Mouse (Mus musculus): Measurements from ENCODE around the gene Rplp1. TPM values are rescaled to one million over a fixed set of nuclear protein-coding genes. Genes with fewer than 3 reads are reported as not detected.

Gene Rplp1
- polyA plus RNA-seq, 1 experiment, result 1,808 TPM

DNA sequence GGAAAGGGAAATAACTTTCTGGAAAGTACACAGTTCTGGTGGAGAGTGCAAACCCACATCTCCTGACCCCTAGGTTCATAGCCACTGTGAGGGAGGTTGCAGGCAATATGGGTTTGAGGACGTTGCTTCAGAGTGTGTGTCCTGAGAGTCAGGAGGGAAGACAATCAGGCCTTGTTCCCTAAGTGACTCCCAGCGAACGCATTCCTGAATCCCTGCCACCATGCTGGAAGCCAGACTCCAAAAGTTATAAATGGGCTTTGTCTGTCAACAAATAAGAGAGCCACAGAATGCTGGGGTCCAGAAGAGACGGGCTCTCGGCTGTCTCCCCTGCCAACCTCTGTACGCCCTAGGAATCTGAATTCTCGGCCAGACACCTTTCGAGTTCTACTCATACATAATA lies 24.5 kb downstream of the Rplp1 start:
- no peak overlapping the region for H3K27ac ChIP-seq (ENCODE audit: control insufficient read depth, insufficient read depth, low read depth, low read length)

DNA sequence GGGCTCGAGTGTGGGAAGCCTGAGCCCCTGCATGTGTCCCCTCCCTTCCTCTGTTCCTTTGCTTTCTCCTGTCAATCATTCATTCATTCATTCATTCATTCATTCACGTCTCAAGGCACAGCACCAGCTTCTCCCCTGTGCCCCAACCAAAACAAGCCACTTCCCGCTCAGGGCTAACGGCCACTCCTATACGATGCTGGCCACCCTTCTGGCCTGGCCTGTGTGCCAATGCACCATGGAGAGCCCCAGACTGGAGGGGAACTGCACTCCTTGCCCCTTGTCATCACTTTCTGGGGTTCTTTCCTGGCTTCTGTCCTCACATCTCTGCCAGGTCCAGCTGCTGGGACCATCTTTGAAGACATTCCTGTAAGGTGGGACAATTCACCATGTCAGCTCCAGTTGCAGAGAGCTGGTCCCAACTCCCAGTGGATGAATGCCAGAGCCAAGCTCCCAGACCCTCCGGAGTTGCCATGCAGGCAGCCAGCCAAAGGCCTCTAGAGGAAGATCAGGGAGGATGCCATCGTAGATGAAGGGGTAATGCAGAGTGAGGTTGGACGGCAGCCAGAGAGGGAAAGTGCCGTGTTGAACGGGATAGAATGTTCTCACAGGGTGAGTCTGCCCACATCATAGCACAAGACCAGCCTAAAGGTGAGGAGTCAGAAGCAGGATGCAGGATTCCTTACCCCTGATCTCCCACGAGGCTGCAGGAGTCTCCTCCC lies 26.5 kb downstream of the Rplp1 start:
- no peak overlapping the region for H3K4me3 ChIP-seq (ENCODE audit: control insufficient read depth, low read depth, low read length)
- H3K27me3 ChIP-seq (ENCODE audit: control insufficient read depth, insufficient read depth, low read length), result no peaks in the 10 kb centered on the region
- no peaks in the 10 kb centered on the region for H3K4me1 ChIP-seq (ENCODE audit: control insufficient read depth, insufficient read depth, low read length)
- TF ChIP-seq POLR2A (IDR thresholded peaks at IDR 0.05; ENCODE audit: control insufficient read depth, low read depth, low read length), result no peak
- no peak for TF ChIP-seq CTCF (IDR thresholded peaks at IDR 0.05; ENCODE audit: control insufficient read depth, insufficient read depth, insufficient replicate concordance, low read depth, low read length)
- H3K36me3 ChIP-seq (ENCODE audit: control insufficient read depth, insufficient read depth, low read length), result no peaks in the 10 kb centered on the region
- H3K27ac ChIP-seq (ENCODE audit: control insufficient read depth, insufficient read depth, low read depth, low read length), result no peak overlapping the region

More for the DNA sequence above, 24.5 kb downstream of the Rplp1 start:
- no peaks in the 10 kb centered on the region for H3K27me3 ChIP-seq (ENCODE audit: control insufficient read depth, insufficient read depth, low read length)
- TF ChIP-seq POLR2A (IDR thresholded peaks at IDR 0.05; ENCODE audit: control insufficient read depth, low read depth, low read length) (no peak), CTCF (IDR thresholded peaks at IDR 0.05; ENCODE audit: control insufficient read depth, insufficient read depth, insufficient replicate concordance, low read depth, low read length) (no peak)
- no peak overlapping the region for H3K4me3 ChIP-seq (ENCODE audit: control insufficient read depth, low read depth, low read length)
- H3K4me1 ChIP-seq (ENCODE audit: control insufficient read depth, insufficient read depth, low read length), result no peaks in the 10 kb centered on the region
- H3K36me3 ChIP-seq (ENCODE audit: control insufficient read depth, insufficient read depth, low read length), result no peaks in the 10 kb centered on the region

DNA sequence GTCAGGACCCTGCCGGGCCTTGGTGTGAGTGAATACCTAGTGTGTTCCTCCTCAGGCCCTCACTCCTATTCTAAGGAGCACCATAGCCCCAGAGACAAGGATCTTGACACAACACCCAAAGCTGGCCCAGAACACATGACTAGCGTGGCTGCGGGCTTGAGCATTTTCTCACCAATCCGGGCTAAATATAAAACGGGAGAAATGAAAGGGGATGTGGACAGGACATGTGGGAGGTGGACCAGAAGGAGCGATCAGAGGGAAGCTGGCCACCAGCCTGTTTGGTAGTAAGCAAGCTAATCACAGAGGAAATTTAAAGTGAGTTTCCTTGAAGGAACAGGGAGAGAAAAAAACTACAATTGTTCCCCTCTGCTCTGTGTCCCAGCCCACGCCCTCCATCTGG lies 28.4 kb downstream of the Rplp1 start:
- H3K27ac ChIP-seq (ENCODE audit: control insufficient read depth, insufficient read depth, low read depth, low read length), result no peak overlapping the region
- no peak overlapping the region for H3K4me3 ChIP-seq (ENCODE audit: control insufficient read depth, low read depth, low read length)
- no peaks in the 10 kb centered on the region for H3K27me3 ChIP-seq (ENCODE audit: control insufficient read depth, insufficient read depth, low read length)
- TF ChIP-seq POLR2A (IDR thresholded peaks at IDR 0.05; ENCODE audit: control insufficient read depth, low read depth, low read length) (no peak), CTCF (IDR thresholded peaks at IDR 0.05; ENCODE audit: control insufficient read depth, insufficient read depth, insufficient replicate concordance, low read depth, low read length) (no peak)
- no peaks in the 10 kb centered on the region for H3K4me1 ChIP-seq (ENCODE audit: control insufficient read depth, insufficient read depth, low read length)
- H3K36me3 ChIP-seq (ENCODE audit: control insufficient read depth, insufficient read depth, low read length), result no peaks in the 10 kb centered on the region

DNA sequence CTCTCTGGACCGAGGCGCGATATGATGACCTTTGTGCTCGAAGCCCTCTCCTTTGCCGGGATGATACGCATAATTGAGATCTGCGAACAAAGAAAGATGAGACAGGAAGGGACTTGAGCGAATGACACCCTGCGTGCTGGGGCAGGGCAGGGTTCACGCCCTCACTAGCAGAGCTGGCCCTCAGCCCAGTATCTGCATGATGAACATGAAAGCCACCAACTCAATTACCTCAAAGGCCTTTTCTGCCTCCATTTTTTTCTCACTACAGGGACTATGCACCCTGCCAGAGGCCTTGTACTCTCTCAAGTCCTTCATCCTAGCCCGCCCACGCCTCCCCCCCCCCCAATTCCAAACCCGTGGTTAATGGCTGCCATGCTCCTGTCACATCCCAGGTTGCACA lies 29.4 kb downstream of the Rplp1 start:
- H3K4me3 ChIP-seq (ENCODE audit: control insufficient read depth, low read depth, low read length), result no peak overlapping the region
- H3K4me1 ChIP-seq (ENCODE audit: control insufficient read depth, insufficient read depth, low read length), result no peaks in the 10 kb centered on the region
- no peak for TF ChIP-seq POLR2A (IDR thresholded peaks at IDR 0.05; ENCODE audit: control insufficient read depth, low read depth, low read length)
- TF ChIP-seq CTCF (IDR thresholded peaks at IDR 0.05; ENCODE audit: control insufficient read depth, insufficient read depth, insufficient replicate concordance, low read depth, low read length), result no peak
- no peak overlapping the region for H3K27ac ChIP-seq (ENCODE audit: control insufficient read depth, insufficient read depth, low read depth, low read length)
- no peaks in the 10 kb centered on the region for H3K36me3 ChIP-seq (ENCODE audit: control insufficient read depth, insufficient read depth, low read length)
- no peaks in the 10 kb centered on the region for H3K27me3 ChIP-seq (ENCODE audit: control insufficient read depth, insufficient read depth, low read length)

DNA sequence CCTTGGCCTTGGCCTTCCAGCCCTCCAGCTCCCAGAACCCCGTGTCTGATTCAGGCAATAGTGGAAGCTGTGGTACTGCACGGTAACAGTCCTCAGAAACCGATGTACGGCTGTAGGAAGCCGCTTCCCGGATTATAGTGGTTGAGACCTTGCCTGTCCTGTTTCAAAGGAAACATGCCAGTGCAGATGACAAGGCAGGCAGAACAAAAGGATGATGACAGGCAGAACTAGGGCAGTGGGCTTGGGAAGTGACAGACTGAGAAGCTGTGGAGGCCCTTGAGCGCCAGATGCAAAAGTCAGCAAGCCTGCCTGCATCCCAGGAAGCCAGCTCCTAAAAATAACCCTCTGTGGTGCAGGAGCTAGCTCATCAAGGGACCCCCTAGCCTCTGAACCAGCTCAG lies 30.0 kb downstream of the Rplp1 start:
- TF ChIP-seq POLR2A (IDR thresholded peaks at IDR 0.05; ENCODE audit: control insufficient read depth, low read depth, low read length) (no peak), CTCF (IDR thresholded peaks at IDR 0.05; ENCODE audit: control insufficient read depth, insufficient read depth, insufficient replicate concordance, low read depth, low read length) (no peak)
- Histone ChIP-seq H3K27me3 (ENCODE audit: control insufficient read depth, insufficient read depth, low read length) (no peaks in the 10 kb centered on the region), H3K27ac (ENCODE audit: control insufficient read depth, insufficient read depth, low read depth, low read length) (no peak overlapping the region), H3K4me1 (ENCODE audit: control insufficient read depth, insufficient read depth, low read length) (no peaks in the 10 kb centered on the region), H3K36me3 (ENCODE audit: control insufficient read depth, insufficient read depth, low read length) (no peaks in the 10 kb centered on the region), H3K4me3 (ENCODE audit: control insufficient read depth, low read depth, low read length) (no peak overlapping the region)

DNA sequence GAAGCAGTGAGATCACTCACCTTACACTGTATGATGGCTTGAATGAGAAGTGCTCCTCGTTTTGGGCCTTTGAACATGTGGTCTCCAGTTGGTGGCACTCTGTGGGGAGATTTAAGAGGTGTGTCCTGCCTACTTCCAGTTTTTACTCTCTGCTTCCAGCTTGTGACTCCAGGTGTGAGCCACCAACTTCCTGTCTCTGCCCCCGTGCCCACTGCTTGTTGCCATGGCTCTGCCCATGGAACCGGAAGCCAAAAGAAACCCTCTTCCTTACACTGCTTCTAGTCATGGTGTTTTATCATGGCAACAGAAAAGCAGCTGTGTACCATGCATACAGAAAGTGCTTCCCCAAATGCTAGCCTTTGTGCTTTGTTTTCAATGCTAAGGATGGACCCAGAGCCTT lies 32.2 kb downstream of the Rplp1 start:
- peaks cover 2% of the 10 kb centered on the region for H3K4me1 ChIP-seq (ENCODE audit: control insufficient read depth, insufficient read depth, low read length)
- no peak for TF ChIP-seq POLR2A (IDR thresholded peaks at IDR 0.05; ENCODE audit: control insufficient read depth, low read depth, low read length)
- no peak for TF ChIP-seq CTCF (IDR thresholded peaks at IDR 0.05; ENCODE audit: control insufficient read depth, insufficient read depth, insufficient replicate concordance, low read depth, low read length)

DNA sequence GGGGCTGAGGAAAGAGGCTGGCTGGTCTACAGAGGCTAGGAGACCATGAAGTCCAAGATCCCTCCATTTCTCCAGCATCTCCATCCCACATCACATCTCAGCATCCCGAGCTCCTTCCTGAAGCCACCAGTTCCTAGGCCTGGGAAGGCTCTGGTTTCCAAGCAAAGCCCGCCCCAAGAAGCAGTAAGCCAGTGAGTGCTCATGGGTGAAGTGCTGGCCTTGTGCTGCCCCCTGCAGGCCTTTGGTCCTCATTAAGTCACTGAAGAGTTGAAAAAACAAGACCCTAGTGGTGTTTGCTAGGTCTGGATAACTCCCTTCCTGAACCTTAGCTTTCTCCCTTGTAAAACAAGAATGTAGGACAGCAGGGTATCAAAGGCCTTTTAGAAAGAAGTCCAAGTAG lies 35.5 kb downstream of the Rplp1 start:
- no peaks in the 10 kb centered on the region for H3K36me3 ChIP-seq (ENCODE audit: control insufficient read depth, insufficient read depth, low read length)
- H3K4me1 ChIP-seq (ENCODE audit: control insufficient read depth, insufficient read depth, low read length), result peaks cover 2% of the 10 kb centered on the region
- H3K27me3 ChIP-seq (ENCODE audit: control insufficient read depth, insufficient read depth, low read length), result no peaks in the 10 kb centered on the region
- no peak overlapping the region for H3K27ac ChIP-seq (ENCODE audit: control insufficient read depth, insufficient read depth, low read depth, low read length)
- no peak overlapping the region for H3K4me3 ChIP-seq (ENCODE audit: control insufficient read depth, low read depth, low read length)
- peak; percentile 42; the same call in 1 of the 2 replicates for TF ChIP-seq CTCF (IDR thresholded peaks at IDR 0.05; ENCODE audit: control insufficient read depth, insufficient read depth, insufficient replicate concordance, low read depth, low read length)
- TF ChIP-seq POLR2A (IDR thresholded peaks at IDR 0.05; ENCODE audit: control insufficient read depth, low read depth, low read length), result no peak

More for the DNA sequence above, 32.2 kb downstream of the Rplp1 start:
- no peak overlapping the region for H3K27ac ChIP-seq (ENCODE audit: control insufficient read depth, insufficient read depth, low read depth, low read length)
- no peaks in the 10 kb centered on the region for H3K27me3 ChIP-seq (ENCODE audit: control insufficient read depth, insufficient read depth, low read length)
- no peak overlapping the region for H3K4me3 ChIP-seq (ENCODE audit: control insufficient read depth, low read depth, low read length)
- H3K36me3 ChIP-seq (ENCODE audit: control insufficient read depth, insufficient read depth, low read length), result no peaks in the 10 kb centered on the region

All from testis, adult 2 months (tissue).